Mouse (Mus musculus) brain, embryonic 18.5 days (tissue): ENCODE results near the gene Asb7.

Source experiments
- DNase-seq: peaks from one replicate; pipeline ENCODE4 v3.0.0-alpha.2; 2012; ENCODE audit warnings: low read depth, low spot score

The Asb7 gene

GRCm38 (mm10) chr7:66655471-66655870 is 33.9 kb downstream of the Asb7 start:
- no peak for DNase-seq

- no peak for DNase-seq
Measured at GRCm38 (mm10) chr7:66653596-66653995, 35.8 kb downstream of the Asb7 start.

- no peak for DNase-seq
Measured at GRCm38 (mm10) chr7:66652216-66652615, 37.2 kb downstream of the Asb7 start.

GRCm38 (mm10) chr7:66650883-66651282 is 38.5 kb downstream of the Asb7 start:
- DNase-seq: no peak

- DNase-seq: no peak
Measured at GRCm38 (mm10) chr7:66649181-66649580, 40.2 kb downstream of the Asb7 start.

- DNase-seq: no peak
Measured at GRCm38 (mm10) chr7:66645736-66646135, 43.7 kb downstream of the Asb7 start.

GRCm38 (mm10) chr7:66633351-66633750 is 56.0 kb downstream of the Asb7 start:
- DNase-seq: no peak

GRCm38 (mm10) chr7:66630154-66630800 is 59.1 kb downstream of the Asb7 start:
- no peak for DNase-seq

GRCm38 (mm10) chr7:66629419-66629818 is 60.0 kb downstream of the Asb7 start:
- DNase-seq: no peak

- DNase-seq: no peak
Measured at GRCm38 (mm10) chr7:66623436-66623835, 66.0 kb downstream of the Asb7 start.

- no peak for DNase-seq
Measured at GRCm38 (mm10) chr7:66601846-66602245, 87.5 kb downstream of the Asb7 start.

- no peak for DNase-seq
Measured at GRCm38 (mm10) chr7:66600622-66601610, 88.5 kb downstream of the Asb7 start.

- no peak for DNase-seq
Measured at GRCm38 (mm10) chr7:66600126-66600525, 89.3 kb downstream of the Asb7 start.

- no peak for DNase-seq
Measured at GRCm38 (mm10) chr7:66597900-66598299, 91.5 kb downstream of the Asb7 start.
